Mouse (Mus musculus): ENCODE measurements around the gene Cfap221. TPM values are rescaled to one million over a fixed set of nuclear protein-coding genes. Genes with fewer than 3 reads are reported as not detected.

Gene Cfap221
- total RNA-seq, 2 experiments from 2014 or later: not detected

DNA sequence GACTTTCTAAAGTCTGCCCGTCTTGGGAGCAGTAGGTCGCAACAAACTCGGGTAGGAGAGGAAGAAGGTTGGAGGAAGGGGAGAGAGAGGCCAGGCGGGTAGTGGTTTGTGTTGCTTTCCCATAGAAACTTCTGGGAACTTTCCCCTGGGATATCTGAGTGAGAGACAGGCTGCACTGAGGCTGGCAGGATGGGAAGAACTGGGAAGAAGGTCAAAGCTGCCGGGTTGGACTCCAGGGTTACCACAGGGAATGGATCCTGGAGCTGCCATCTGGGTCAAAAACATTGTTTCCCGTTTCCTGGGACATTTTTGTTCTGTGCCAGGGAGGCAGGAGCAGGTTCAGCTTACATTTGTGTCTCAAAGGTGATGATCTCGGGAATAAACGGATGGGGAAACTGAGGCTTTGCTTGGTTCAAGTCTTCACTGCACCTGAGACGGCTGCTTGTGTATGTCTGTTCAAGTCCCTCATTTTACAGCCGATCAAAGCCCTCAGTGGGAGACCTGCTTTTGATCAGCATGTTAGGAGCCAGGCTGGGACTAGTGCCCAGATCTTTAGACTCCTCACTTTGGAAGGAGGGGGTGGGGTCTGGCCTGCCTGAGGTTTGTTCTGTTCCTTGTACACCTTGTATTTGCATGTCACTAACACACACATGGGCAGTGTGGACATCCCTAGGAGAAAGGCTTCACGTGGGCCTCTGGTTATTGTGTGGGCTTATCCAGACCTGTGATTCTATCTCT lies 11.0 kb upstream of the Cfap221 start:
- no peak for ATAC-seq (ENCODE audit: poor library complexity, severe bottlenecking)

DNA sequence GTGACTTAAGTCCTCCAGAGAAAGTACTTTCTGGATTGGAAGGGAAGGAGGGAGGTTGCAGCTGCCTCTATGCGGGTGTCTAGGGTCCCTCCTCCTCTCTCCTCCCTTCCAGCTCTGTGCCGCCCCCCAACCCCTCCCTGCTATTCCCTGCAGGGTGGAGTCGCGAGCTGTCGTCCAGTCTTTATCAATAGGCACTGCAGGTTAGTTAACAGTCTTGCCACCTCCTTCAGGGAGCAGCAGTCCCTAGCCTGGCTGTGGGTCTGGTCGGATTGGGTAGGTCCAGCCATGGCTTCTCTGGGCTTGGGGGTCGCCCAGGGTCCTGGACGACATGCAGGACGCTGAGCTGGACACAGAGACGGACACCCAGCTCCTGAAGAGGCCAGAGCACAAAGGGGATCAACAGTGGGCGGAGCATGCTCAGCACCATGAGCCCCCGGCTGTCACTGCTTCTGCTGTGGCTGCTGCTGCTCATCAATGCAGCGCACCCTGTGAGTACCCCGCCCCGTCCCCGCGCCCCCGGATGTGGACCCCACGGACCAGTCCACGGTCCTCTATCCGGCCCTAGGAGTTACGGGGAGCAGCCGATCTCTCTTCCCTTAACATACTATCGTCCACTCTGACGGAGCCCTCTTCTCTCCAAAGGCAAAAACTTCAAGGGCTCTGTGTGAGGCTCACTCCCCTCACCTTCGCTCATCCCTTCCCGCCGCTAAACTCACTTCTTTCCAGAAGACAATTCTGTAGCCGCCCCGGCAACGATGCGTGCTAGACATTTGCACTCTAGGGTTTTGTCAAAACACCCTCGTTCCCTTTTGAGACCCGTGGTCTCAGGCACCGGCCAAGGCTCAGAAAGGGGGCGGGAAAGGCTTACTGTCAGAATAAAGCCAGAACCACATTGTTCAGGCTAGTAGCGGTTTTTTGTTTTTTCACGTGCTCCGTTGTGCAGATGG lies 10.1 kb upstream of the Cfap221 start, which contains the start of gene Sctr:
Sctr (plus strand) TSS at position 51 of the 947 bp plus-strand sequence.
- no peak for ATAC-seq (ENCODE audit: poor library complexity, severe bottlenecking)

DNA sequence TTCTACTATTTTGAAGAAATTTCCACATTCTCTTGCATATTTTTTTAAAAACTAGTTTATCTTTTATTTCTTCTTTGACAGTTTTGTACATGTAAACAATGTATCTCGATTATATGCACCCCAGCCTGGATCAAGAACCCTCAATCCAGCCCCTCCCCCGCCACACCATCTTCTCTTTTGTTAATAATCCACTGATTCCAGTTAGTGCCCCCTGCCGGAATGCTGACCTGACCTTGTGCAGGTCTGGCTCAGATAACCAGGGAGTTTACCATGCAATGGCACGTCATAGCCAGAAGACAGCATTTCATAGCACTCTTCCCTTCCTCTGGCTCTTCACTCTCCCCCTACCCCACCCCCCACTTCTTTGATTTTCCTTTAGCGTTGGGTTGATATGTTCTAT lies 610 bp upstream of the Cfap221 start:
- no peak for ATAC-seq (ENCODE audit: poor library complexity, severe bottlenecking)

DNA sequence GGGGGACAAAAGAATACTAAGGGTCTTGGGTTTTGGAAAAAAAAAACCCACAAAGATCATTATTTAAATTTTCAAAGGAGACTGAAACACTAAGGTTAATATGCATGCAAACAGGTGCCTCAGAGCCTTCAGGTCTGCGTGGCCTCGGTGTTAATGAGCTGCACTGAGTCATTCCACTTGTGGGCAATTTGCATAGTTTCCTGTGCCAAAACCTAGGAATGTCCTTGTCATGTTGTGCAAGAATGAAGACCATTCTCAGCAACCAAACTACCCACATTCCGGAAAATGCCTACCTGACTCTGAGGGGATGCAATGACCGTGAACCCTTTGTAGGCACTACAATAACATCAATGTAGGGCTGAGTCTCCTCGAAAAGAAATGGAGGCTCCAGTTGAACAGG lies 10.5 kb downstream of the Cfap221 start:
- no peak for ATAC-seq (ENCODE audit: poor library complexity, severe bottlenecking)

DNA sequence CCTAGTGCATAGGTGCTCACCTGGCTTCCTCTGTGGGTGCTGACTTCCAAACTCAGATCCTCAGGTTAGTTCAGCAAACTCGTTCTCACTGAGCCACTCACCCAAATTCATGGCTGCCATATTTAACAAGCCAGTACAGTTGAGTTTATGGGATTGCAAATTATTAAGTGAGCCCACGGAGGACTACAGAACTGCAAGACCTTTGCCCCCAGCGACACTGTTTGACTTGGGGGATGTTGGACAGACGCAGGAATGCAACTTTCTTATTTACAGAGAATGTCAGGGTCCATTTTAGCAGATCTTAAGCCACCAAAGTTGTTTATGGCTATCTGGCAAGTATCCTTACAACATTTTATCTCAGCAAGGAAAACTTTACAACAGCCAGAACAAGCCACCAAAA lies 21.9 kb downstream of the Cfap221 start:
- no peak for ATAC-seq (ENCODE audit: poor library complexity, severe bottlenecking)

DNA sequence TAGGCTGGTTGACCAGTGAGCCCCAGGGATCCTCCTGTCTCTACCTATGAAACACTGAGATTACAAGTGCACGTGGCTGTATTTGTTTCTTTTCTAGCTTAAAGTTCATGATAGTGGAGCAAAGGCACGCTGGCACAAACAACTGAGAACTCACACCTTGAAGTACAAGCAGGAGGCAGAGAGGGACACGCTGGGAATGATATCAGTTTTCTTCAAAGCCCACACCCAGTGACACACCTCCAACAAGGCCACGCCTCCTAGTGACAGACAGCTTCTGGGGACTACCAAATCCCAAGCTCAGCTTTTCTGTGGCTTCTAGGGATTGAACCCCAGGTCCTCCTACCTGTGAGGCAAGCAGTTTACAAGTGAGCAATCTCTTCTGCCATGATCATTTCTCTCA lies 23.9 kb downstream of the Cfap221 start:
- ATAC-seq (ENCODE audit: poor library complexity, severe bottlenecking): no peak

DNA sequence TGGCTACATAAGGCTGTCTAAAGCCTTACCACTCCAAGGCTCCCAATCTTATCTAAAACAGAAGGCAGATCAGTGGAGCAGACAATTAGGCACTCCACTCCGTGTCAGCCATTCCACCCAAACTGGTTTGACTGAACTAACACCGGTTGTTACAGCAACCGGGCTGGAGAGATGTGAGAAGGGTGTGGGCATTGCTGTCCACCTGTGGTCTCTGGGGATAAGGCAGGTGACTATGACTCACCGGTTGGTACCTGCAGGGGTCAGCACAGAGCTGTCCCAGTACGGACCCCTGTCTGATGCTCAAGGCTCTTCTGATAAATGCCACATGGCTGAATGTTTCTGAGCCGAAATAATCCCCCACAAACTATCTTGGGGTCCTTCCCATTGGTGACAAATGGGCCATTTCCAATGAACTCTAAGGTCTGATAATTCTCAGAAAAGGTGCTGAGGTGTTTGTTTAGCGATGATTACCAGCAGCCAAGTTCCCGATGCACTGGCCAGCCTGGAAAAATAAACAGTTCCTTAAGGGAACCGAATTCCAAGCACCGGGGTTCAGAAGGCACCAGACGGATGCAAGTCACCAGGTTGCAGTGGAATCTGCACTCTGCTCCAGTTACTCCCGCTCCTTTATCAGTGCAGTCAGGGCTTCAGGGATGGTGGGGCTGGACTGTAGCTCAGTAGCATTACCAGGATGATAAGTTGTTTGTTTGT lies 31.1 kb downstream of the Cfap221 start:
- ATAC-seq (ENCODE audit: poor library complexity, severe bottlenecking): no peak

DNA sequence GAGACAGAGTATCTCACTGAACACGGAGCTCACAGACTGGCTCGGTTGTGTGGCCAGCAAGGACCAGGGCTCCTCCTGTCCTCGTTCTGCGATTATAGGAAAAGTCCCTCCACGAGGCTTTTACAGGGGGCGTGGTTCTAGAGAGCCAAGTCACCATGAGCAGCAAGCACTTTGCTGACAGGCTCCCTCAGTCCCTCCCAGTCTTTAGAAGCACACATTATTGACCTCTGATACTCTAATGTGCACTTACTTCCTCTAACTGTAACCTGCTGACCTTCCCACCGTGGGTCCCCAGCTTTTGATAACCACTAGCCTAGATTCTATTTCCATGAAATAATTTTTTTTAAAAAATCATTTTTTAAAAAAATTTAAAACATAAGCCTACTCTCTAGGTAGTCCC lies 37.1 kb downstream of the Cfap221 start:
- ATAC-seq (ENCODE audit: poor library complexity, severe bottlenecking): no peak

DNA sequence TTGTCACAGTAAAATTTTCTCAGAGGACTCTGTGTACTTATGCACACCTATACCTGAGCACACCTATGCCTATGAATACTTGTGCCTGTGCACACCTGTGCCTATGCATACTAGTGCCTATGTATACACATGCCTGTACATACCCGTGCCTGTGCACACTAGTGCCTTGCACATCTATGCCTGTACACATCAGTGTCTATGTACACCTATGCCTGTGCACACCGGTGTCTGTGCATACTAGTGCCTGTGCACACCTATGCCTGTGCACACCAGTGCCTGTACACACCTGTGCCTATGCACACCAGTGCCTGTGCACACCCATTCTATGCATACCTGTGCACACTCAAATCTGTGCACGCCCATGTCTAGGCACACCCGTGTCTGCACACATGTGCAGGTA lies 37.6 kb downstream of the Cfap221 start:
- ATAC-seq (ENCODE audit: poor library complexity, severe bottlenecking): no peak

DNA sequence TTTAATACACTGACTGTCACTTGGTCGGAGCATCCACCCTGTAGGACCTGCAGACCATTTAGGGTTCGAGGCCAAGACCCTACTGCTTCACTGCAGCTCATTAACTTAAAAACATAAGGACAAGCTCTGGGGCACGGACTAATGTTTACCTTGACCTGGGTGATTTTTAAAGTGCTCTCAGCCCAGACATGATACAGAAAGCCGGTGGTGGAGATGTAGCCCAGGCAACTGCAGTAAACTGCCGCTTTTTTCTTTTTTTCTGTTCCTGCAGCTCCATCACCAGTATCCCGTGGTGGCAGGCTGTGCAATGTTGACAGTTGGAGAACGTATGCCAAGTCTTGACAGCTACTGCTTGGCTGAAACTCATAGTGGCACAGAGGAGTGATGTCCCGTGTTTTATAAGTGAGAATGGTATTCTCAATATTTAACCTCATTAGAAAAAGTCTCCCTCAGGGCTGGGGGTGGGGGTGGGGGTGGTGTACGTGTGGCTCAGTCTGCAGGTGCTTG lies 39.3 kb downstream of the Cfap221 start:
- no peak for ATAC-seq (ENCODE audit: poor library complexity, severe bottlenecking)

DNA sequence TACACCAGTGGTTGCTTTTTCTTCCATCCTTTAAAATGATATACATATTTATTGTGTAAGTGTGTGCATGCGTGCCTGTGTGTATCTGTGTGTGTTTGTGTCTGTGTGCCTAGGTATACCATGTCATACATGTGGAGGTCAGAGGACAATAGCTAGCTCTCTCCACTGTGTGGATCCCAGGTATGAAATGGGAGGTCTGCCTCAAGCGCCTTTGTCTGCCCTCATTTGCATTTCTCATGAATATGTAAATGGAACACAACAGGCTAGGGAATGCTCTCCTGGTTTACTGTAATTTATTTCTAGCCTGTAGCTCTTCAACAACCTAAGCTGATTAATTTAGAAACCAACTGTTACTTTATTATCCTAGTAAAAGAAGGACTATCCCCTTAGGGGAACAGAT lies 42.4 kb downstream of the Cfap221 start:
- no peak for ATAC-seq (ENCODE audit: poor library complexity, severe bottlenecking)

DNA sequence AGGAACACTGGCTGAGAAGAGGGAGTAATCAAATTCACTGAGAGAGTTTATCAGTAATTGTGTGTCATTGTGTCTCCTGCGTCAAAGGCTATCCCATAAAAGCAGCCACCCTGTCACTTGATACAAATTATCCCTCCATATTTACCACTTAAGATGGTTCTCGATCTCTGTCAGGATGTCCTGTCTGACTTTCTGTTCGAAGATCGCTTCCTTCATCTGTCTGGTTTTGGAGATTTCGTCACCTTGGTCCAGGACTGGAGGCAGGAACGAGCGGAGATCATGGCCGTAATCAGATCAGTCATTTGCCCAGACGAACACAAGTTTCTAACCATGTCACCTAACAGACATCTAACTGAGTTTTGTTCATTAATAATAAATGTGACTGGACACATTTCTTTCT lies 43.6 kb downstream of the Cfap221 start:
- ATAC-seq (ENCODE audit: poor library complexity, severe bottlenecking): no peak

DNA sequence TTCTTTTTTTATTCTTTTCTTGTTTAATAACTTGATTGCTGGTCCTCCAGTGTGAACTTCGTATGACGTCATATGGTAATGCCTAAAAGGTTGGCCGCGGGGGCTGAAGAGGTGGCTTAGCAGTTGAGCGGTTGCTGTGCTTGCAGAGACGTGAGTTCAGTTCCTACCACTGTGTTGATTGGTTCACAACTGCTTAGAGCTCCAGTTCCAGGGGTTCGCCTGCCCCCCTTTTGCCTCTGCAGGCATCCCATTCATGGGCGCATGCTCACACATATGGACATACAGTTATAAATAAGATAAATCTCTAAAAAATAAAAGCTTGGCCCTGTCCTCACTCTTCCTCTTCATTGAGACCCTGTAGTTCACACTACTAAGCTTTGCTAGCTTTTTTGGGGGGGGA lies 46.9 kb downstream of the Cfap221 start:
- ATAC-seq (ENCODE audit: poor library complexity, severe bottlenecking): no peak

DNA sequence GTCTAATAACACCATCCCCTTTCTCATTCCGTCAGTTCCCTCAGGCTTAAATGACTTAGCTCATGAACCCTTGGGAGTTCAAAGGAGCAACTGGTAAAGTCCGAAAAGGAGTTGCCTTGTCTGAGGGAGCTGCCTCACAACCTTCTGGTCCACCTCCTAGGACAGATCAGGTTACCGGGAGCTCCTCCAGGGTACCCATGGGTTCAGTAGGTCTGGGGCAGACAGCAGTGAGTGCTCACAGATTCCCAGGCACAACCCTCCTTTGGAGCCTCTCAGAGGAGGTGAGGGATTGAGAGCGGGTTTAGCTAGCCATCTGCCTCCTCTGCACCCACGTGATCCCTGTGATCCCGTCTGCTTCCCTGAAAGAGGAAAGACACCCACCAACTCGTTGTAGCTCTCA lies 60.2 kb downstream of the Cfap221 start:
- no peak for ATAC-seq (ENCODE audit: poor library complexity, severe bottlenecking)

DNA sequence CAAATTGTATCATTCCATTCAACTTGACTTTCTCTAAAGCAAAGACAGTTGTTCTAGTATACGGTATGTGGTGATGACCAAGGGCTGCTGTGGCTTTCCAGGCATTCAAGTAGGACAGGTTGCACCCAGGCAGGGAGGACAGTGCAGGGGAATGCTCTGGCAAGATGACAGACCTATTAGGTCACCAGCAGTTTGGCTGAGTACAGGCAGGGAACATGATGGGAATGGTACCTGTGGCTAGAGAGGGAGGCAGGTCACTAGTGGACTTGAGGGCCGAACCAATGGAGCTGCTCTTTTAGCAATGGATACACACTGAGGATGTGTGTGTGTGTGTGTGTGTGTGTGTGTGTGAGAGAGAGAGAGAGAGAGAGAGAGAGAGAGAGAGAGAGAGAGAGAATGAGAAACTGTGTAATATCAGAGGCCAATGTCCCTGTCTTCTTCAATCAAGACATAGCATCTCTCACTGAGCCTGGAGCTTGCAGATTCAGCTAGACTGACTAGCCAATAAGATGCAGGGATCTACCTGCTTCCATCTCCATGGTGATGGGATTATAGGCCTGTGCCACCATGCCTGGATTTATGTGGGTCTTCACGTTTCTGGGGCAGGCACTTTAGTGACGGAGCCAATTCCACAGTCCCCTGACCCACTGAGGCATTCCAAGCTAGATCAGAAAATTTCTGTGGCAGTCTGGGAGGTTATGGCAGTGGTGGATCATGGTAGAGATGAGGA lies 65.4 kb downstream of the Cfap221 start:
- no peak for ATAC-seq (ENCODE audit: poor library complexity, severe bottlenecking)

DNA sequence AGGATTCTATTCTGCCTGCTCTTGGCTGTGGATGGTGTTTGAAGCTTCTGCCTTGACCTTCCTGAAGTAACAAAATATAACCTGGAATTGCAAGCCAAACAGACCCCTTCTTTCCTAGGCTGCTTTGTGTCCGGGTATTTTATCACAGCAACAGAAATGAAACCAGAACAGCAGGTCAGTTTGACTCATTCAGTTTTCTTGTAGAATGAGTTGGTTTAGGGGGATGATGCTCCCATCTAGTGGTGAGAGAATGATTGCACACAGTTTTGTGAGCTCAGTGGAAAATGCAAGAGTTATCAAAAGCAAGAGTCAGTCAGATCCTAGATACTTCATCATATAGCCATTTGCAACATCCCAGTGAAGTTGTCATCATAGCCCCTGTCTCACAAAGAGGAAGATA lies 67.3 kb downstream of the Cfap221 start:
- no peak for ATAC-seq (ENCODE audit: poor library complexity, severe bottlenecking)

DNA sequence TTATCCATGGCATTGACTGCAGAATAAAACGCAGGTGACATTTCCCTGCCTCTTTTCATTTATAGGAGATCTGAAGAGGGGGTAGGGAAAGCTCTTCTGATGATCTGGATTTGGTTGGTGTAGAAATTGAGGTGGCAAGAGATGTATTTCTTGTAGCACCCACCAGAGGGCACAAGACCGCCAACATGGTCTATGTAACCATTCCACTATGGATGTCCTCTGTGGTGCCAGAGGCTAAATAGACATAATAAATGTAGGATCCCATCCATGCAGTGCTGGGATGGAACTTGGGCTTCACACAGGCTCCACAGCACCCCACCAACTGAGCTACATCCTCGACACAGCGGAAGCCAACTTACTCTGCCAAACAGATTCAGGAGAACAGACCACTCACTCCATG lies 77.7 kb downstream of the Cfap221 start:
- ATAC-seq (ENCODE audit: poor library complexity, severe bottlenecking): peak; percentile 54; the same call in 1 of the 2 replicates

DNA sequence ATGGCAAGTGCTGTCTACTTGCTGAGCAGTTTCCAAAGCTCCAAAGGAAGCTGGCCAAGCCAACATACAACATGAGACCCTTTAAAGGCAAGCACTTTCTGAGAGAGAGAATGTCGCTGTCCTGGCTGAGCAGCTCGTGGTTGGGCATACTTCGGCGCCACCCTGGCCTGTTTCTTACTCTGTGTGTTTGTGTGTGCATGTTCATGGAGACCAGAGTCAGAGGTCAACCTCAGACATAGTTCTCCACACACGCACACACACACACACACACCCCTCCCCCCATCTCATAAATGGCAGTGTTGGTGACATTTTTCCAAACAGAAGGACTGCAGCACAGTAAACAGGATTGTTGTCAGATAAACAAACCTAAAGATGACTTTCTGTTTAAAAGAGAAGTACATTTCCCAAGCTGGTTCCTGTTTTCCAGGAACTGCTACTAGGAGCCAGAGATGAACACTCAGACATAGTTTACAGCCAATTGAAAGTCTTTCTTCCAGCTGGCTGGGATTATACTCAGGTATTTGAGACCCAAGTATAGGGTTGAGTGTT lies 80.1 kb downstream of the Cfap221 start:
- ATAC-seq (ENCODE audit: poor library complexity, severe bottlenecking): no peak

DNA sequence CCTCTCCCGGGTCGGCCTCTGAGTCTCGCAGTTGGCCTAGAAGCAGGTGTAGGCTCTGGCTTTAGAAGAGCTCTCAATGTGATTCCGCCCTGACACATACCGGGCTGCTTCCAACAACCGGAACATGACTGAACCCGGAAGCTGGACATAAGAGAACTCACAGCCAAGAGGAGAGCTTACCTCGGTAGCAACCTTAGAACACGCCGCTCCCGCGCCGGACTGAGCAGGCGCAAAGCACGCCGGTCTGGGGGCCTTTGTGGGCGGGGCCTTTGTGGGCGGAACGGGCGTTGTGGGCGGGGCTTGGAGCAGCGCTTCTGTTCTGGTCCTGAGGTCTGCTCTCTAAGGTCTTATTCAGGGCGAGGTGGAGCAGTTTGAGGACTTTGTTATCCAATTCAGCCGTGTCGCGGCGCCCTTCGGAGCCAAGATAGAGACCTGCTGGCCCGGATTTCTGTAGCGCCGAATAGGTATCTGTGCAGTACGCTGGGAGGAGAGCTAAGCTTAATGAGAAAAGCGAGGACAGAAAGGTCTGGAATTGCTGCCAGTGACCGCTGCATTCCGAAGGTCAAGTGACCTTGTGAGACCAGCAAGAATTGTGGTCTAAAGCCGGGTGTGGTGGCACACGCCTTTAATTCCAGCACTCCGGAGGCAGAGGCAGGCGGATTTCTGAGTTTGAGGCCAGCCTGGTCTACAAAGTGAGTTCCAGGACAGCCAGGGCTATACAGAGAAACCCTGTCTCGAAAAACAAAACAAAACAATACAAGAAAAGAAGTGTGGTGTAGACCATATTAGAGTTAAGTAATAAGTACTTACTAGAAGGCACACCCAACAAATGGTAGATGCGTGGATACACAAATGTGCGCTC lies 83.8 kb downstream of the Cfap221 start, which contains the start of gene Tmem177:
Tmem177 (minus strand) TSS at position 256 of the 862 bp plus-strand sequence.
- peak; percentile 95 for ATAC-seq (ENCODE audit: poor library complexity, severe bottlenecking)
